In genomic region chr10:75091478-75092152, GRCm38 (mm10) we compare ENCODE assay signal across 10 mouse cellular contexts. TPM values are rescaled to one million over a fixed set of nuclear protein-coding genes. Genes with fewer than 3 reads are reported as not detected.
DNase-seq lines count a peak whose midpoint lies in the region; ATAC-seq lines count a peak whose summit lies in the region.
"Had no signal": no experiment of that assay in that cellular context is flagged by ENCODE, and none has a peak within 500 bp of the region (broad histone marks: within the 10 kb centered on the region; RNA-seq: fewer than 3 reads in every experiment).

No protein-coding gene starts in this region.

- H3K27ac ChIP-seq in neural tube, embryonic 14.5 days (ENCODE audit: low read depth, low read length), result peak overlapping the region; percentile 8
- H3K27ac ChIP-seq: embryonic facial prominence, embryonic 13.5 days had no signal

- no peak overlapping the region for H3K9ac ChIP-seq in neural tube, embryonic 14.5 days (replicated peaks; ENCODE audit: low read depth, low read length)
- H3K9ac ChIP-seq: embryonic facial prominence, embryonic 13.5 days had no signal

- H3K36me3 ChIP-seq in neural tube, embryonic 14.5 days (ENCODE audit: control insufficient read depth, insufficient read depth, low read length), result no peaks in the 10 kb centered on the region
- no peaks in the 10 kb centered on the region for H3K36me3 ChIP-seq in splenic B cell, adult 2 months (ENCODE audit: control insufficient read depth, insufficient read depth, low read length, poor library complexity, severe bottlenecking)
- H3K36me3 ChIP-seq: embryonic facial prominence, embryonic 13.5 days had no signal

- no peak overlapping the region for H3K4me3 ChIP-seq in neural tube, embryonic 14.5 days (ENCODE audit: low read depth, low read length)
- H3K4me3 ChIP-seq: embryonic facial prominence, embryonic 13.5 days had no signal

- H3K4me2 ChIP-seq in neural tube, embryonic 14.5 days (ENCODE audit: low read depth, low read length), result no peak overlapping the region
- H3K4me2 ChIP-seq: embryonic facial prominence, embryonic 13.5 days had no signal

- 63% methylated on average over 10 of the region's 10 CpGs for WGBS in neural tube, embryonic 14.5 days

- peaks cover 10% of the 10 kb centered on the region for H3K4me1 ChIP-seq in neural tube, embryonic 14.5 days (ENCODE audit: control insufficient read depth, insufficient read depth, low read length)

- no peaks in the 10 kb centered on the region for H3K27me3 ChIP-seq in neural tube, embryonic 14.5 days (ENCODE audit: control insufficient read depth, insufficient read depth, low read length)
- H3K27me3 ChIP-seq in splenic B cell, adult 2 months (ENCODE audit: control insufficient read depth, insufficient read depth, low read length, poor library complexity, severe bottlenecking), result no peaks in the 10 kb centered on the region
- H3K27me3 ChIP-seq: embryonic facial prominence, embryonic 13.5 days had no signal

- no peak for DNase-seq in neural tube, embryonic 10.5 days (ENCODE audit: extremely low spot score, low spot score)
- peak; percentile 78 for DNase-seq in cerebellum, adult 9-11 months
- peak; percentile 60 for DNase-seq in heart, adult 8-10 months (ENCODE audit: low spot score)
- peak; percentile 10 for DNase-seq in splenic B cell, adult 2 months (ENCODE audit: low read depth, low spot score)
- no peak for DNase-seq in adrenal gland, postnatal 36 days
- DNase-seq in right cerebral cortex, postnatal 25 days, result no peak

- ATAC-seq in neural tube, embryonic 14.5 days (ENCODE audit: low read depth), result no peak
- ATAC-seq: activated CD4-positive, CD25-positive, alpha-beta regulatory T cell, adult 4 months had no signal

- H3K9me3 ChIP-seq in neural tube, embryonic 14.5 days (ENCODE audit: control insufficient read depth, low read length), result no peaks in the 10 kb centered on the region
- H3K9me3 ChIP-seq: embryonic facial prominence, embryonic 13.5 days had no signal

RNA-seq across cellular contexts. Expression of gene Bcr, which starts 31.2 kb away (rescaled TPM):
- 23.3 and 26.4 TPM in 2 replicates for polyA plus RNA-seq in neural tube, embryonic 14.5 days (2014; fragmentation: Nextera tagmentation; extraction: Ambion mirVana)
- total RNA-seq in heart, adult 8-10 months (2022), result 10 to 100 TPM in 2 of 4 experiments, 1 to 10 TPM in 2; 8.0 to 13.3 (median 9.5) TPM
- total RNA-seq in adrenal gland, postnatal 36 days (2021), result 10 to 100 TPM; 33.8 to 47.7 TPM

RNA-seq across cellular contexts. Expression of gene Rab36, which starts 54.8 kb away (rescaled TPM):
- 13.9 and 18.8 TPM in 2 replicates for polyA plus RNA-seq in neural tube, embryonic 14.5 days (2014; fragmentation: Nextera tagmentation; extraction: Ambion mirVana)
- total RNA-seq in heart, adult 8-10 months (2022), result under 1 TPM; 0.46 to 0.97 (median 0.77) TPM
- 10 to 100 TPM; 11.9 to 14.9 TPM for total RNA-seq in adrenal gland, postnatal 36 days (2021)

RNA-seq across cellular contexts. Expression of gene Rsph14, which starts 59.2 kb away (rescaled TPM):
- 0.33 TPM in 1 of 2 replicates, not detected in the other for polyA plus RNA-seq in neural tube, embryonic 14.5 days (2014; fragmentation: Nextera tagmentation; extraction: Ambion mirVana)
- total RNA-seq in heart, adult 8-10 months (2022), result not detected
- total RNA-seq in adrenal gland, postnatal 36 days (2021), result under 1 TPM; 0.56 TPM
- polyA plus RNA-seq: activated CD4-positive, CD25-positive, alpha-beta regulatory T cell, adult 4 months; embryonic facial prominence, embryonic 13.5 days; small intestine, adult 2 months had no signal

Comparison
In these comparisons a context has a peak if more than half of its experiments do, and no peak if none do; other contexts are left out.
1. DNase-seq: peak in cerebellum, adult 9-11 months (single experiment), heart, adult 8-10 months (single experiment) and splenic B cell, adult 2 months (single experiment); none in neural tube, embryonic 10.5 days (single experiment), adrenal gland, postnatal 36 days (0 of 2) and right cerebral cortex, postnatal 25 days (single experiment).
2. RNA of gene Rab36, which starts 54.8 kb away (total RNA-seq): 11.9 to 14.9 TPM in adrenal gland, postnatal 36 days; 0.46 to 0.97 TPM in heart, adult 8-10 months; every median in the first group is over 4 times any median in the second.